Mouse (Mus musculus) kidney, embryonic 15.5 days (tissue): ENCODE measurements around the gene Mgat4c. TPM values are rescaled to one million over a fixed set of nuclear protein-coding genes. Genes with fewer than 3 reads are reported as not detected.
"Not testable (repeated sequence)": the region's sequence is repeated elsewhere in the genome, so short reads cannot be mapped to it uniquely, and the experiment has no call there.

Experiments used
- ATAC-seq: fragments of 200-750 bp; cut with Nextera tagmentation; replicated peaks from 2 replicates; pipeline ENCODE4 v1.8.0; 2017; ENCODE audit warnings: moderate TSS enrichment; ENCODE audit not compliant: low FRiP score
- H3K27ac ChIP-seq: fragments of 300-500 bp; sonication (generic); 2 replicates; pipeline ENCODE4 v1.5.1; 2015; ENCODE audit warnings: mild to moderate bottlenecking, inconsistent platforms
- H3K27me3 ChIP-seq: fragments of 300-500 bp; sonication (generic); 2 replicates; pipeline ENCODE4 v1.6.1; 2015; ENCODE audit warnings: inconsistent platforms
- H3K36me3 ChIP-seq: fragments of 300-500 bp; sonication (generic); 2 replicates; pipeline ENCODE4 v1.6.1; 2015; ENCODE audit warnings: inconsistent platforms
- H3K4me1 ChIP-seq: fragments of 300-500 bp; sonication (generic); 2 replicates; pipeline ENCODE4 v1.6.1; 2015; ENCODE audit warnings: inconsistent platforms
- H3K4me2 ChIP-seq: fragments of 300-500 bp; sonication (generic); 2 replicates; pipeline ENCODE4 v1.6.1; 2015; ENCODE audit warnings: moderate library complexity, mild to moderate bottlenecking, inconsistent platforms
- H3K4me3 ChIP-seq: fragments of 300-500 bp; sonication (generic); replicated peaks from 2 replicates; pipeline ENCODE4 v1.5.1; 2015; ENCODE audit warnings: mild to moderate bottlenecking, inconsistent platforms
- H3K9ac ChIP-seq: fragments of 300-500 bp; sonication (generic); 2 replicates; pipeline ENCODE4 v1.6.1; 2015; ENCODE audit warnings: mild to moderate bottlenecking, inconsistent platforms
- H3K9me3 ChIP-seq: fragments of 300-500 bp; sonication (generic); replicated peaks from 2 replicates; pipeline ENCODE4 v1.6.1; 2016; ENCODE audit warnings: inconsistent platforms
- WGBS: fragments of 180-500 bp; shearing (Covaris S2); methylation state at CpG from one replicate; pipeline ENCODE4 v1.1.7; 2015; ENCODE audit warnings: mixed read lengths; 5-methylcytosine and 5-hydroxymethylcytosine counted together
- microRNA-seq: library from miRNA; unstranded; fragments of <30 nt; microRNA quantifications from one replicate; pipeline ENCODE4, GENCODE M21; 2016
- polyA plus RNA-seq: library from polyadenylated mRNA; unstranded; fragments of >200 nt; fragmentation: Nextera tagmentation; extraction: Ambion mirVana; gene quantifications from 2 replicates; pipeline ENCODE4 v1.2.1, GENCODE M21; 2015

Gene Mgat4c
- polyA plus RNA-seq, 1 experiment from 2014 or later: 2.3 TPM

DNA sequence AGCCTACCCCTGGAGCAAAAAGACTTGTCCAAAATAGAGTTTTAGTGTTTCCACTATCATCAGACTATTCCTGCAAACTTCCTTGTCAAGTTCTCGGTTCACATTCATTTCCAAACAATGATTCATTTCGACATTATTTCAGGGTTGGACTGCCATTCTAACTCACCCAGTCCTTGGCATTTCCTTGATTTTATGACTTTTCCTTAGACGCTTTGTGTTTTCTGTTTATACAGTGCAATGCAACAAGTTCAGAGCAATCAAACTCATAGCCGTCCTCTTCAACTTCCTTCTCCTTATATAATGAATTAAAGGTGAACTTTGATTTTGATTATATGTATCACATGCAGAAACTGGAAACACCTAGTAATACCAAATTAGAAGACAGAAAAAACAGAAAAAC lies 696.1 kb downstream of the Mgat4c start:
- WGBS: 62% methylated on average over 4 of the region's 4 CpGs
- Histone ChIP-seq H3K27me3 (no peaks in the 10 kb centered on the region), H3K4me3 (no peak overlapping the region), H3K4me2 (no peak overlapping the region), H3K4me1 (no peaks in the 10 kb centered on the region), H3K9me3 (no peaks in the 10 kb centered on the region), H3K9ac (no peak overlapping the region), H3K36me3 (no peaks in the 10 kb centered on the region), H3K27ac (no peak overlapping the region)
- ATAC-seq: no peak

DNA sequence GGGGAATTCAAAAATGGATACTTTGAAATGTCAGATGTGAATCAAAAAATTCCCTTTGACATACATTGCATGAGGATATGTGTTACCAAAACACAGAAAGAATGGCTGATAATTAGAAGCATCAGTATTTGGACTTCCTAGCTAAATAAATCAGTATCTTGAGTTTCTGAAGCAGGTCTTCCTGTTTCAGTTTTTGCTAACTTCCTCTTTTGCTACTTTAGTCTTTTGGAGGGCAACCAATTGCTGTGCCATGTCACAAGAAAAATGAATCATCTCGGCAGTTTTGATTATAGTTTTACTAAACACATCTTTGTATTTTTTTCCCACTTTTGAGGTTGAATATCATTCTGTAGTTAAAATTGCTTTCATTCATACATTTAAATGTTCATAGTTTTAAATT lies 707.9 kb downstream of the Mgat4c start:
- Histone ChIP-seq H3K9ac (no peak overlapping the region), H3K4me1 (no peaks in the 10 kb centered on the region), H3K27me3 (no peaks in the 10 kb centered on the region), H3K36me3 (no peaks in the 10 kb centered on the region), H3K4me2 (no peak overlapping the region), H3K9me3 (no peaks in the 10 kb centered on the region), H3K27ac (no peak overlapping the region), H3K4me3 (no peak overlapping the region)
- ATAC-seq: no peak
- 77% methylated on average over 1 of the region's 1 CpGs for WGBS

GRCm38 (mm10) chr10:102417654-102418272 lies 736.5 kb downstream of the Mgat4c start:
- Histone ChIP-seq H3K36me3 (no peaks in the 10 kb centered on the region), H3K9me3 (no peaks in the 10 kb centered on the region), H3K4me1 (no peaks in the 10 kb centered on the region), H3K4me3 (no peak overlapping the region), H3K27ac (no peak overlapping the region), H3K4me2 (no peak overlapping the region), H3K9ac (no peak overlapping the region), H3K27me3 (no peaks in the 10 kb centered on the region)
- no peak for ATAC-seq
- WGBS: 84% methylated on average over 2 of the region's 2 CpGs

GRCm38 (mm10) chr10:102435048-102435447 lies 753.8 kb downstream of the Mgat4c start:
- not testable (repeated sequence) for H3K27ac ChIP-seq, H3K36me3 ChIP-seq, H3K9me3 ChIP-seq, H3K4me3 ChIP-seq, H3K4me1 ChIP-seq, H3K27me3 ChIP-seq, H3K9ac ChIP-seq
- 5% methylated on average over 7 of the region's 7 CpGs for WGBS
- peak overlapping the region; percentile 41 for H3K4me2 ChIP-seq
- peak; percentile 46; the same call in 1 of the 2 replicates for ATAC-seq

DNA sequence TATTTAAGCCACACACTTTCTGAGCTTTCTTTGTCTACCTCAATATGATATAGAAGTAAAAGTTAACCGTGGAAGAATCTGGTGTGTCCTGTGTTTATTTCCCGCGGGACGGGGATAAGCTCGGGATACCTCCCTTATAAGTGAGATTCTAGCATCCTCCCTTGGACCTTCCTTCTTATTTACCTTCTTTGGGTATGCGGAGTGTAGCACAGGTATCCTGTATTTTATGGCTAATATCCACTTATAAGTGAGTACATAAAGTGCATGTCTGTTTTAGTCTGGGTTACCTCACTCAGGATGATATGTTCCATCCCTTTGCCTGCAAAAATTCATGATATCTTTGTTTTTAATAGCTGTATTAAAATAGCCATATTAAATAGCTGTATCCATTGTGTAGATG lies 754.2 kb downstream of the Mgat4c start:
- not testable (repeated sequence) for ATAC-seq, H3K9ac ChIP-seq, H3K4me1 ChIP-seq, H3K36me3 ChIP-seq, H3K27me3 ChIP-seq, H3K4me3 ChIP-seq, H3K9me3 ChIP-seq, H3K27ac ChIP-seq
- H3K4me2 ChIP-seq: peak overlapping the region; percentile 41
- 31% methylated on average over 6 of the region's 6 CpGs for WGBS

Small RNA genes within 50 kb of the gene (microRNA-seq; reads per million reads assigned to microRNA genes)
- gene Mir3059: 0.89 reads per million
